Mouse (Mus musculus) erythroblast, embryonic 14.5 days (primary cell): Measurements from ENCODE around the gene Rps6ka5. TPM values are rescaled to one million over a fixed set of nuclear protein-coding genes. Genes with fewer than 3 reads are reported as not detected.

Source experiments
- H3K27me3 ChIP-seq: 2 replicates; pipeline ENCODE4 v1.6.1; 2012; ENCODE audit warnings: inconsistent platforms; ENCODE audit not compliant: control insufficient read depth
- H3K36me3 ChIP-seq: 2 replicates; pipeline ENCODE4 v1.6.1; 2012; ENCODE audit warnings: mild to moderate bottlenecking, inconsistent platforms; ENCODE audit not compliant: control insufficient read depth
- H3K4me1 ChIP-seq: 2 replicates; pipeline ENCODE4 v1.6.1; 2012; ENCODE audit warnings: inconsistent platforms; ENCODE audit not compliant: control insufficient read depth
- H3K4me3 ChIP-seq: replicated peaks from 2 replicates; pipeline ENCODE3; 2012; ENCODE audit warnings: moderate library complexity, mild to moderate bottlenecking, inconsistent platforms
- H3K9me3 ChIP-seq: 2 replicates; pipeline ENCODE4 v1.6.1; 2012; ENCODE audit warnings: low read length, inconsistent platforms, mixed read lengths; ENCODE audit not compliant: control insufficient read depth
- GATA1 ChIP-seq: IDR thresholded peaks from 2 replicates; pipeline ENCODE4 v1.6.1; 2012; ENCODE audit warnings: low read length, inconsistent platforms, mixed read lengths
- TAL1 ChIP-seq: IDR thresholded peaks from 3 replicates; pipeline ENCODE4 v1.6.1; 2012; ENCODE audit warnings: low read length, inconsistent platforms, mixed read lengths
- polyA plus RNA-seq: library from polyadenylated mRNA; stranded (reverse); fragments of >175 nt; gene quantifications from 2 replicates; pipeline ENCODE4 v1.2.3, GENCODE M21; 2012

Rps6ka5 gene
- polyA plus RNA-seq, 1 experiment = 0.15 TPM

GRCm38 (mm10) chr12:100537091-100537490 is 189.7 kb downstream of the Rps6ka5 start:
- H3K27me3 ChIP-seq = no peaks in the 10 kb centered on the region
- TF ChIP-seq TAL1 (no peak), GATA1 (no peak)

GRCm38 (mm10) chr12:100535028-100535427 is 191.8 kb downstream of the Rps6ka5 start:
- no peaks in the 10 kb centered on the region for H3K27me3 ChIP-seq
- no peaks in the 10 kb centered on the region for H3K36me3 ChIP-seq
- no peaks in the 10 kb centered on the region for H3K9me3 ChIP-seq
- TF ChIP-seq TAL1 = no peak
- no peak for TF ChIP-seq GATA1
- no peaks in the 10 kb centered on the region for H3K4me1 ChIP-seq
- H3K4me3 ChIP-seq = no peak overlapping the region

More at GRCm38 (mm10) chr12:100537091-100537490, 189.7 kb downstream of the Rps6ka5 start:
- Histone ChIP-seq H3K36me3 (no peaks in the 10 kb centered on the region), H3K4me3 (no peak overlapping the region), H3K9me3 (no peaks in the 10 kb centered on the region), H3K4me1 (no peaks in the 10 kb centered on the region)

- Histone ChIP-seq H3K9me3 (no peaks in the 10 kb centered on the region), H3K4me1 (no peaks in the 10 kb centered on the region), H3K36me3 (no peaks in the 10 kb centered on the region), H3K27me3 (no peaks in the 10 kb centered on the region), H3K4me3 (no peak overlapping the region)
- TF ChIP-seq GATA1 (no peak), TAL1 (no peak)
Measured at GRCm38 (mm10) chr12:100534028-100534427, 192.8 kb downstream of the Rps6ka5 start.

GRCm38 (mm10) chr12:100533209-100533608 is 193.6 kb downstream of the Rps6ka5 start:
- H3K4me3 ChIP-seq = no peak overlapping the region
- TF ChIP-seq GATA1 (no peak), TAL1 (no peak)
- no peaks in the 10 kb centered on the region for H3K9me3 ChIP-seq
- H3K36me3 ChIP-seq = no peaks in the 10 kb centered on the region
- H3K27me3 ChIP-seq = no peaks in the 10 kb centered on the region
- H3K4me1 ChIP-seq = no peaks in the 10 kb centered on the region

- Histone ChIP-seq H3K36me3 (no peaks in the 10 kb centered on the region), H3K4me1 (no peaks in the 10 kb centered on the region), H3K4me3 (no peak overlapping the region), H3K27me3 (no peaks in the 10 kb centered on the region), H3K9me3 (no peaks in the 10 kb centered on the region)
- TF ChIP-seq GATA1 (no peak), TAL1 (no peak)
Measured at GRCm38 (mm10) chr12:100531740-100532139, 195.0 kb downstream of the Rps6ka5 start.

- Histone ChIP-seq H3K9me3 (no peaks in the 10 kb centered on the region), H3K4me1 (no peaks in the 10 kb centered on the region)
- no peak for TF ChIP-seq TAL1
- TF ChIP-seq GATA1 = no peak
Measured at GRCm38 (mm10) chr12:100530871-100531270, 195.9 kb downstream of the Rps6ka5 start.

GRCm38 (mm10) chr12:100529651-100530050 is 197.1 kb downstream of the Rps6ka5 start:
- H3K4me1 ChIP-seq = no peaks in the 10 kb centered on the region
- no peaks in the 10 kb centered on the region for H3K27me3 ChIP-seq
- no peaks in the 10 kb centered on the region for H3K9me3 ChIP-seq
- no peak overlapping the region for H3K4me3 ChIP-seq
- H3K36me3 ChIP-seq = no peaks in the 10 kb centered on the region
- TF ChIP-seq TAL1 (no peak), GATA1 (no peak)

More at GRCm38 (mm10) chr12:100530871-100531270, 195.9 kb downstream of the Rps6ka5 start:
- Histone ChIP-seq H3K27me3 (no peaks in the 10 kb centered on the region), H3K4me3 (no peak overlapping the region), H3K36me3 (no peaks in the 10 kb centered on the region)

GRCm38 (mm10) chr12:100529172-100529571 is 197.6 kb downstream of the Rps6ka5 start:
- Histone ChIP-seq H3K27me3 (no peaks in the 10 kb centered on the region), H3K9me3 (no peaks in the 10 kb centered on the region), H3K4me1 (no peaks in the 10 kb centered on the region), H3K36me3 (no peaks in the 10 kb centered on the region), H3K4me3 (no peak overlapping the region)
- TF ChIP-seq TAL1 = no peak
- TF ChIP-seq GATA1 = no peak

GRCm38 (mm10) chr12:100528246-100528645 is 198.5 kb downstream of the Rps6ka5 start:
- no peaks in the 10 kb centered on the region for H3K4me1 ChIP-seq
- H3K9me3 ChIP-seq = no peaks in the 10 kb centered on the region
- H3K4me3 ChIP-seq = no peak overlapping the region
- no peak for TF ChIP-seq GATA1
- TF ChIP-seq TAL1 = no peak
- H3K27me3 ChIP-seq = no peaks in the 10 kb centered on the region
- H3K36me3 ChIP-seq = no peaks in the 10 kb centered on the region

- TF ChIP-seq TAL1 = no peak
- no peak for TF ChIP-seq GATA1
- Histone ChIP-seq H3K9me3 (no peaks in the 10 kb centered on the region), H3K27me3 (no peaks in the 10 kb centered on the region), H3K36me3 (no peaks in the 10 kb centered on the region), H3K4me3 (no peak overlapping the region), H3K4me1 (no peaks in the 10 kb centered on the region)
Measured at GRCm38 (mm10) chr12:100527753-100528152, 199.0 kb downstream of the Rps6ka5 start.
